Mouse (Mus musculus) c-Kit-negative CD71-positive TER-119-positive erythroid progenitor cells, embryonic 14.5 days (primary cell): ENCODE measurements around the gene Zc3h14.
A peak's percentile ranks its signal among the peaks of the same experiment; 100 is the strongest.

Experiments
- DNase-seq: peaks from one replicate; pipeline ENCODE4 v3.0.0-alpha.2; 2013; ENCODE audit warnings: low read depth, low spot score

The Zc3h14 gene

GRCm38 (mm10) chr12:98746746-98747379 is at the start of gene Zc3h14:
TSS of gene Zc3h14 (plus strand) at chr12:98746964.
- peak; percentile 81 for DNase-seq

- DNase-seq = no peak
These were observed 49.6 kb upstream of the Zc3h14 start for GRCm38 (mm10) chr12:98697202-98697601.

- no peak for DNase-seq
These were observed 45.2 kb upstream of the Zc3h14 start for GRCm38 (mm10) chr12:98701564-98701963.

- no peak for DNase-seq
These were observed 43.2 kb upstream of the Zc3h14 start for GRCm38 (mm10) chr12:98703554-98703953.

GRCm38 (mm10) chr12:98703961-98704360 is 42.8 kb upstream of the Zc3h14 start:
- DNase-seq = no peak

GRCm38 (mm10) chr12:98712819-98713218 is 33.9 kb upstream of the Zc3h14 start:
- DNase-seq = no peak

GRCm38 (mm10) chr12:98713621-98714103 is 33.1 kb upstream of the Zc3h14 start:
- no peak for DNase-seq

GRCm38 (mm10) chr12:98714757-98715156 is 32.0 kb upstream of the Zc3h14 start:
- DNase-seq = no peak

GRCm38 (mm10) chr12:98716142-98716541 is 30.6 kb upstream of the Zc3h14 start:
- no peak for DNase-seq

GRCm38 (mm10) chr12:98720628-98721027 is 26.1 kb upstream of the Zc3h14 start:
- no peak for DNase-seq

GRCm38 (mm10) chr12:98721030-98721429 is 25.7 kb upstream of the Zc3h14 start:
- DNase-seq = no peak

- no peak for DNase-seq
These were observed 22.5 kb upstream of the Zc3h14 start for GRCm38 (mm10) chr12:98724224-98724623.

- DNase-seq = no peak
These were observed 21.8 kb upstream of the Zc3h14 start for GRCm38 (mm10) chr12:98724976-98725375.

GRCm38 (mm10) chr12:98726078-98726477 is 20.7 kb upstream of the Zc3h14 start:
- no peak for DNase-seq

- DNase-seq = no peak
These were observed 19.6 kb upstream of the Zc3h14 start for GRCm38 (mm10) chr12:98727186-98727585.

- no peak for DNase-seq
These were observed 16.1 kb upstream of the Zc3h14 start for GRCm38 (mm10) chr12:98730682-98731081.

- no peak for DNase-seq
These were observed 13.6 kb upstream of the Zc3h14 start for GRCm38 (mm10) chr12:98733165-98733564.

GRCm38 (mm10) chr12:98733776-98734175 is 13.0 kb upstream of the Zc3h14 start:
- no peak for DNase-seq

- peak; percentile 25 for DNase-seq
These were observed 12.4 kb upstream of the Zc3h14 start for GRCm38 (mm10) chr12:98734246-98734879.

- no peak for DNase-seq
These were observed 11.6 kb upstream of the Zc3h14 start for GRCm38 (mm10) chr12:98734880-98735801.

- no peak for DNase-seq
These were observed 9.6 kb upstream of the Zc3h14 start, which contains the start of gene Ptpn21 for GRCm38 (mm10) chr12:98736951-98737800. TSS of gene Ptpn21 (minus strand) at chr12:98737405.
